Mouse (Mus musculus) kidney, adult 2 months (tissue): Measurements from ENCODE around the gene Svep1.

Source experiments
- CTCF ChIP-seq: fragments of 200-500 bp; conservative IDR thresholded peaks from 2 replicates; pipeline ENCODE4 v1.5.1; 2011; ENCODE audit warnings: low read depth, mild to moderate bottlenecking, control low read depth, low read length, moderate library complexity, mixed read lengths; ENCODE audit not compliant: insufficient read depth, insufficient read length
- POLR2A ChIP-seq: fragments of 200-500 bp; IDR thresholded peaks from one replicate; pipeline ENCODE4 v1.6.1; 2011; ENCODE audit warnings: low read depth, low read length, control low read depth

- TF ChIP-seq POLR2A (no peak), CTCF (peak; percentile 41; the same call in 1 of the 2 replicates)
Observed at GRCm38 (mm10) chr4:58085340-58085739, 121.3 kb downstream of the Svep1 start.
